Mouse (Mus musculus) embryonic stem cell, embryonic (primary cell): Measurements from ENCODE around the gene Cyp2r1.
"Not testable (repeated sequence)": the region's sequence is repeated elsewhere in the genome, so short reads cannot be mapped to it uniquely, and the experiment has no call there.

ENCODE experiments used
- CTCF ChIA-PET, 4 experiments: fragments of 300-600 bp in 2 of 4; fragments of 350-600 bp in 2 of 4; sonication (Branson Sonifier 250); formaldehyde crosslinking; loops; one replicate each; lab custom pipeline; 2022; ENCODE audit warnings: inconsistent platforms in 2 of 4; lab: Charles Lee
- POLR2A ChIA-PET, 4 experiments: fragments of 300-600 bp in 2 of 4; fragments of 350-600 bp in 2 of 4; sonication (Branson Sonifier 250); formaldehyde crosslinking; loops; one replicate each; lab custom pipeline; 2022; ENCODE audit warnings: antibody characterized with exemption in 4 of 4, inconsistent platforms in 1 of 4; lab: Charles Lee

Gene Cyp2r1

GRCm38 (mm10) chr7:114562531-114563241 lies at the start of gene Cyp2r1:
Gene Cyp2r1 (minus strand): TSS chr7:114562972.
- ChIA-PET CTCF (interaction anchor here in 2 of 4 experiments (0.9 to 1.6 kb wide), 3 partner anchors 110 to 281 kb away, joined by 3 to 4 read pairs (median 4); no protein-coding TSS in a partner anchor), POLR2A (interaction anchor here in 2 of 4 experiments (0.5 to 2.2 kb wide), 8 partner anchors 9 to 287 kb away, joined by 3 to 6 read pairs (median 4); partner anchors contain the start of genes Psma1 (in 2 of the 2) and Pde3b (in 1 of the 2))

- CTCF ChIA-PET: interaction anchor here in 1 of 4 experiments (0.6 kb wide), 1 partner anchor 41 kb away, joined by 3 read pairs; no protein-coding TSS in a partner anchor
- POLR2A ChIA-PET: not testable (repeated sequence)
Observed at GRCm38 (mm10) chr7:114594391-114594790, 31.6 kb upstream of the Cyp2r1 start.

DNA sequence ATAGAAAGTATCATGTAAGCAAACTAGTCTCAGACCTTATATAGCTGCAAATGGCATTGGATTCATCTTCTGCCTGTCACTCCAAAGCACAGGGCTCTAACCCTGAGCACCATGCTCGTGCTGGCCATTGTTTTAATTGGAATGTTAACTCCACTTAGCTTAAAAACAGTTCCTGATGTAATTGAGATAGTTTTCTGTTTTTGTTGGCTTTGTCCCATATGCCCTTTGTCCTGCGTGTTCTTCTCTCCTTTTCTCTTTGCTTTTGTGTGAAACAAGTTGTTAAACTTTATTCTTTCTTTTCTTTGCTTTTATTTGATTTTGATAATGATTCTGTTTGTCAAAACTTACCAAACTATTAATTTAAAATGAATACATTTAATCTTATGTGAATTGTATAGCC lies 19.7 kb upstream of the Cyp2r1 start:
- CTCF ChIA-PET: interaction anchor here in 1 of 4 experiments (0.6 to 1.3 kb wide), 2 partner anchors 145 to 235 kb away, joined by 3 to 4 read pairs; no protein-coding TSS in a partner anchor
- POLR2A ChIA-PET: no interaction called here

DNA sequence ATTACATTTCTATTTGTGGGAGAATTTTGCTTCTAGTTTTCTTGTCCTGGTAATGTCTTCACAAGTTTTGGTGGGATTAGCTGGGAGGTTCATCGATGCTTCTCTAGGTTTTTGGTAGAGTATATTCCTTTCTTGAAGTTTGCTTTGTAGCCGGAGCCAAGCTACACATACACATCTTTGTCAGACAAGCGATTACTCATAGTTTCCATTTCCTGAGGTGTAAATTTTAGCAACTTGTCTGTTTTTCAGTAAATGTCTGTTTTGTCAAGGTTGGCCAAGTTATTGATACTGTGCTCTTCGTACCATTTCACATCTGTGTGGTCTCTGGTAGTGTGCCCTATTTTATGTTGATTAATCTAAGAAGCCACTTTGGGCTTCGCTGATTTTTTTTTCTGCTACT lies 18.4 kb upstream of the Cyp2r1 start:
- POLR2A ChIA-PET: no interaction called here
- CTCF ChIA-PET: interaction anchor here in 3 of 4 experiments (0.9 to 1.9 kb wide), 10 partner anchors 33 to 236 kb away, joined by 3 to 12 read pairs (median 5); no protein-coding TSS in a partner anchor

- POLR2A ChIA-PET: interaction anchor here in 1 of 4 experiments (0.6 kb wide), 1 partner anchor 683 kb away, joined by 3 read pairs; no protein-coding TSS in a partner anchor
- CTCF ChIA-PET: interaction anchor here (0.6 to 1.9 kb wide), 17 partner anchors 10 to 1508 kb away, joined by 3 to 12 read pairs (median 4); no protein-coding TSS in a partner anchor
Observed at GRCm38 (mm10) chr7:114580426-114580825, 17.7 kb upstream of the Cyp2r1 start.

GRCm38 (mm10) chr7:114577665-114578064 lies 14.9 kb upstream of the Cyp2r1 start:
- POLR2A ChIA-PET: interaction anchor here in 1 of 4 experiments (1.6 kb wide), 1 partner anchor 15 kb away, joined by 5 read pairs; the partner anchor contains the start of gene Cyp2r1

DNA sequence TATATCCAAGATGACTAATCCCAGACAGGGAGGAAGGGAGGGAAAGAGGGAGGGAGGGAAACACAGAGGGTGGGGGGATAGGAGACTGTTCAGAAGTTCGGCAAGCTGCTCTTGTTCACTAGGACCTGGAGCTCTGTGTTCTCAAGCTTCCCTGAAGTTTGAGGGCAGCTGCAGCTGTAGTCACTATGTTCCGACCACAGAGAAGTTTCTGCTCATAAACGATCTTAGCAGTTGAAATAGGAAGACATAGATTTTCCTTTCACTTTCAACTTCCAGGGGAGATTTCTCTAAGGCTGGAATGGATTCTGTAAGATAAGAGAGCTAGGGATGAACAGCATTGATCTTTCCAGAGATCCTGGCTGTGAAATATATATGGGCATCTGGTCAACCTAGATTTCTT lies 14.2 kb upstream of the Cyp2r1 start:
- CTCF ChIA-PET: interaction anchor here in 1 of 4 experiments (0.8 kb wide), 1 partner anchor 143 kb away, joined by 3 read pairs; no protein-coding TSS in a partner anchor

More at GRCm38 (mm10) chr7:114577665-114578064, 14.9 kb upstream of the Cyp2r1 start:
- CTCF ChIA-PET: interaction anchor here in 1 of 4 experiments (2.2 kb wide), 1 partner anchor 240 kb away, joined by 9 read pairs; no protein-coding TSS in a partner anchor

GRCm38 (mm10) chr7:114573866-114574265 lies 11.1 kb upstream of the Cyp2r1 start:
- POLR2A ChIA-PET: interaction anchor here in 1 of 4 experiments (0.9 kb wide), 1 partner anchor 298 kb away, joined by 4 read pairs; the partner anchor contains the start of gene Psma1
- CTCF ChIA-PET: not testable (repeated sequence)

More for the DNA sequence above, 14.2 kb upstream of the Cyp2r1 start:
- POLR2A ChIA-PET: interaction anchor here in 3 of 4 experiments (0.6 to 1.6 kb wide), 3 partner anchors 14 to 225 kb away, joined by 3 to 6 read pairs (median 5); partner anchors contain the start of gene Cyp2r1 (in 1 of the 3)

DNA sequence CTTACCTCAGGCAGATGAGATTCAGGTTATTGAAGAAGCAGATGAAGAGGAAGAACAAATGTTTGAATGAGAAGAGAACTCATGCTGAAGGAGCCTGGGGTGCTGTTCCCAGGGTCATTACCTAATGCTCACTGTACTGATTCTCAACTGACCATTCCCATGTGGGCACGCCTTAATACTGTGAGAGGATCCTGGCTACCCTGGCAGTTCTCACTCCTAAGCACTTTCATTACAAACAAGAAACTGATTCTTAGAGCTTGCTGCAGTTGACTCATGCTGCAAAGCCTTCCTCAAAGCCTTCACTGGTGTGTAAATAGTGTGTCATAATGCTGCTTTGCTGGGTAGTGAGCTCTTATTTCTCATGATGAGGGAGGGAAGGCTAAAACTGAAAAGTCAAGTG lies 26.6 kb downstream of the Cyp2r1 start:
- POLR2A ChIA-PET: no interaction called here
- CTCF ChIA-PET: no interaction called here

- ChIA-PET POLR2A (no interaction called here), CTCF (no interaction called here)
Observed at GRCm38 (mm10) chr7:114526245-114526644, 36.5 kb downstream of the Cyp2r1 start.

- POLR2A ChIA-PET: interaction anchor here in 2 of 4 experiments (1.0 to 1.1 kb wide), 2 partner anchors 10 to 244 kb away, joined by 3 to 4 read pairs; partner anchors contain the start of gene Psma1 (in 1 of the 2)
- CTCF ChIA-PET: no interaction called here
Observed at GRCm38 (mm10) chr7:114520122-114520521, 42.6 kb downstream of the Cyp2r1 start.

GRCm38 (mm10) chr7:114508879-114509278 lies 53.9 kb downstream of the Cyp2r1 start:
- POLR2A ChIA-PET: no interaction called here
- CTCF ChIA-PET: no interaction called here
